Mouse (Mus musculus) embryonic facial prominence, embryonic 12.5 days (tissue): Measurements from ENCODE around the gene Gdf2. TPM values are rescaled to one million over a fixed set of nuclear protein-coding genes. Genes with fewer than 3 reads are reported as not detected.

Source experiments
- ATAC-seq: fragments of 200-750 bp; cut with Nextera tagmentation; 2 replicates; pipeline ENCODE4 v1.8.0; 2017; ENCODE audit not compliant: insufficient number of reproducible peaks, insufficient read depth, low FRiP score, low TSS enrichment
- H3K27ac ChIP-seq: fragments of 300-500 bp; sonication (generic); 2 replicates; pipeline ENCODE4 v1.5.1; 2016; ENCODE audit warnings: mild to moderate bottlenecking
- H3K27me3 ChIP-seq: fragments of 300-500 bp; sonication (generic); 2 replicates; pipeline ENCODE4 v1.6.1; 2016; ENCODE audit warnings: mild to moderate bottlenecking, moderate library complexity
- H3K36me3 ChIP-seq: fragments of 300-500 bp; sonication (generic); 2 replicates; pipeline ENCODE4 v1.6.1; 2016; ENCODE audit warnings: mild to moderate bottlenecking
- H3K4me1 ChIP-seq: fragments of 300-500 bp; sonication (generic); 2 replicates; pipeline ENCODE4 v1.6.1; 2016
- H3K4me2 ChIP-seq: fragments of 300-500 bp; sonication (generic); replicated peaks from 2 replicates; pipeline ENCODE4 v1.6.1; 2016; ENCODE audit warnings: mild to moderate bottlenecking, moderate library complexity
- H3K4me3 ChIP-seq: fragments of 300-500 bp; sonication (generic); 2 replicates; pipeline ENCODE4 v1.5.1; 2016; ENCODE audit warnings: mild to moderate bottlenecking
- H3K9ac ChIP-seq: fragments of 300-500 bp; sonication (generic); 2 replicates; pipeline ENCODE4 v1.6.1; 2016; ENCODE audit warnings: mild to moderate bottlenecking, moderate library complexity
- H3K9me3 ChIP-seq: fragments of 300-500 bp; sonication (generic); 2 replicates; pipeline ENCODE4 v1.6.1; 2016; ENCODE audit warnings: mild to moderate bottlenecking, moderate library complexity
- WGBS: fragments of 180-500 bp; shearing (Covaris S2); methylation state at CpG from one replicate; pipeline ENCODE4 v1.1.7; 2016; 5-methylcytosine and 5-hydroxymethylcytosine counted together
- polyA plus RNA-seq: library from polyadenylated mRNA; unstranded; fragments of >200 nt; fragmentation: Nextera tagmentation; extraction: Ambion mirVana; gene quantifications from 2 replicates; pipeline ENCODE4 v1.2.1, GENCODE M21; 2016

Gene Gdf2
- not detected in 2 replicates for polyA plus RNA-seq

DNA sequence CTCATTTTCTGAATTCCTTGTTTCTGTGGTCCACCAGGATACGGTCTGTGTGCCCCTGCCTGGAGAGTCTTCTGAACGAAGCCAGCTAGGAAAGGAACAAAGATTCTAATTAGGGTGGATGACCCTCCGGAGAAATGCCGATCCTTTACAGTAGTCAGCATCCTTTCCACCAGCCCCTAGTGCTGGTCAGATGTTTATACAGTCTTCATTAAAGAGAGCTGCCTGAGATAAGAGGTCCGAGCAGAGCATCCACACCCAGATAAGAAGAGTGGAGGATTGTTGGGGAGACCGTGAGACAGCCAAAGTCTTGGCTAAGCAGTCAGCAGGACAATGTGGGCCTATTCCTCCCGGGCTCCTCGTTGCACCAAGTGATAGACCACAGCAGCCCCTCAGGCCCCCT, at the start of gene Gdf2:
TSS of gene Gdf2 (plus strand) at position 301 of the 400 bp plus-strand sequence.
- H3K27me3 ChIP-seq = peaks cover 9% of the 10 kb centered on the region; the same call in 1 of the 2 replicates
- H3K4me1 ChIP-seq = no peaks in the 10 kb centered on the region
- WGBS = 75% methylated on average over 8 of the region's 8 CpGs
- no peak within 1 kb of the TSS for H3K9ac ChIP-seq
- H3K27ac ChIP-seq = no peak within 1 kb of the TSS
- no peak within 1 kb of the TSS for H3K4me3 ChIP-seq
- no peaks in the 10 kb centered on the region for H3K9me3 ChIP-seq
- no peak for ATAC-seq
- no peaks in the 10 kb centered on the region for H3K36me3 ChIP-seq
- H3K4me2 ChIP-seq = no peak within 1 kb of the TSS

DNA sequence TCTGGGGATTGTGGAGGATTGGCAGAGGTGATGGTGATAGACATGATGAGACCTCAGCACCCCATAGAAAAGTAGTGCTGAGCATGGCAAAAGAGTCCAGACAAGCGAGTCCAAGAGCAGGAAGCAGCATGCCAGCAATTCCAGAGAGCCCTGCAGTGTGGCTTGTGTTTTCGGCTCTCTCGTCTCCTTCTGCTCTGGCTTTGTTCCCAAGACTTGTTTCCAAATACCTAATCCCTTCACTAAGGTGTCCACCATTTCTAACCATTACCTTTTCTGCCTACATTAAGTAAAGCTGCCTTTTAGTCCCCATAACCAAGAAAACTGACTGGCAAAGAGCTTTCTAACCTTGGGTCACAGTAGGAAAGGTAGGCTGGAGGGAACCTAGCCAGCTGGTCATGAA, 49.3 kb upstream of the Gdf2 start:
- no peaks in the 10 kb centered on the region for H3K27me3 ChIP-seq
- no peak overlapping the region for H3K27ac ChIP-seq
- H3K4me2 ChIP-seq = no peak overlapping the region
- H3K36me3 ChIP-seq = no peaks in the 10 kb centered on the region
- ATAC-seq = no peak
- H3K9me3 ChIP-seq = no peaks in the 10 kb centered on the region
- WGBS = 87% methylated on average over 3 of the region's 3 CpGs
- H3K4me3 ChIP-seq = no peak overlapping the region
- no peak overlapping the region for H3K9ac ChIP-seq
- H3K4me1 ChIP-seq = peaks cover 2% of the 10 kb centered on the region

DNA sequence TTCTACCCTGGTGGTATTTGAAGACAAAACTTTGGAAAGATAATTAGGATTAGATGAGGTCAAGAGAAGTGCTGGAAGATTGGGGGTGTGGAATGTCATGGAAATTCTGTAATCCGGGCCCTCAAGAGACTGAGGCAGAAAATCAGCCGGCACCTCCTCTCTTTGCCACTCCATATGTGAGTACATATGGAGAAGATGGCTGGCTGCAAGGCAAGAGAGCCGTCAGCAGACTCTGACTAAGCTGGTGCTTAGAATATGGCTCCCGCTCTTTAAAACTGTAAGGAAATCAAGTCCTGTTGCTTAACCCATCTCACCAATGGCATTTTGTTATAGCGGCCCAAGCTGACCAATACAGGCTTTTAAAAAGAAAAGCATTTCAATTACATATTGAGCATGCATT, 45.1 kb upstream of the Gdf2 start:
- Histone ChIP-seq H3K27ac (no peak overlapping the region), H3K9ac (no peak overlapping the region), H3K27me3 (no peaks in the 10 kb centered on the region), H3K36me3 (no peaks in the 10 kb centered on the region), H3K4me3 (no peak overlapping the region), H3K9me3 (no peaks in the 10 kb centered on the region), H3K4me2 (no peak overlapping the region), H3K4me1 (peaks cover 14% of the 10 kb centered on the region)
- WGBS = 71% methylated on average over 5 of the region's 5 CpGs
- ATAC-seq = no peak

DNA sequence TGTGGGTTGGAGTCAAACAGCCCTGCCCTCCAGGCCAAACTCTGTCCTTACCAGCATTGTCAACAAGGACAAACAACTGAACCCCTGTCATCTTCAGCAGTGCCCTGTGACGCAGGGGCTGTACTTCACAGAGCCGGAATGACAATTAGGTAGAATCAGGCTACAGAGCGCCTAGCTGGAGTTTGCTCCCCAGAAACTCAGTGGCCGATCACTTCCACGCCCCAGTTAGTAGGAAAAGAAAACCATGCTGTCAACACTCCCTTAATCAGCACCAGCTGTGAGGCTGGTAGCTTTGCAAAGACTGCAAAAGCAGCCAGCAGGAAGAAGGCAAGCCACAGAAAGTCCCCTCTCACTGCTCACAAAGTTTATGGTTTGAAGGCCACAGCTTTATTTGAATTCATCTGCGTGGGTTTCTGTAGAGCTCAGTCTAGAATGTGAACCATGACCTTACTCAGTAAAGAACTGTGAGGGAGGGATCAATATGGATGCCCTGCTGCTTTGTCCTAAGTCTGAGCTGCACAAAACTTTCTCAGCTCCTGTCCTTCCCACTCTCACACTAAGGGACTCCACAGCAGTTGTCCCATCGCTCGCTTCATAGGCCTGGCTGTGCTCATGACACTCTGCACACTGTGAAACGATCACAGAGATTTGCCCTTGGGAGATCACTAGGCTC, 44.1 kb upstream of the Gdf2 start:
- no peaks in the 10 kb centered on the region for H3K9me3 ChIP-seq
- peaks cover 14% of the 10 kb centered on the region for H3K4me1 ChIP-seq
- WGBS = 19% methylated on average over 9 of the region's 9 CpGs
- H3K36me3 ChIP-seq = no peaks in the 10 kb centered on the region
- no peak overlapping the region; the same call in 1 of the 2 replicates for H3K4me2 ChIP-seq
- peak overlapping the region; percentile 83 for H3K27ac ChIP-seq
- ATAC-seq = 0 out of 2 replicates have a peak, but pooled peaks have one; percentile 74
- no peak overlapping the region for H3K9ac ChIP-seq
- no peak overlapping the region for H3K4me3 ChIP-seq
- no peaks in the 10 kb centered on the region for H3K27me3 ChIP-seq

DNA sequence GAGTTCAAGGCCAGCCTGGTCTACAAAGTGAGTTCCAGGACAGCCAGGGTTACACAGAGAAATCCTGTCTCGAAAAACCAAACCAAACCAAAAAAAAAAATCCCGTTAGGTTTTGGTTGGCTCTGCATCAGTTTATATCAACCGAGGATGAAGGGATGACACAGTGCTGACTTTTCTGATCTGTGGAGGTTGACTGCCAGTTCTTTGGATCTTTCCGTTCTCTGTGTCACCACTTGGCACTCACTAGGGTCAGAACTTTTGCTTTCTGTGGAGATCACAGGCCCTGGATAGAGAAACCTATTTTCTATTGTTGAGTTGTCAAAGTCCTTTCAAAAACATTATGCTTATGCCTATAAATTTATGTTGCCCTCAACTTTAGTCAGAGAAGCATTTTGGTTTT, 38.1 kb upstream of the Gdf2 start:
- no peaks in the 10 kb centered on the region for H3K36me3 ChIP-seq
- H3K27ac ChIP-seq = no peak overlapping the region
- H3K9me3 ChIP-seq = no peaks in the 10 kb centered on the region
- no peak overlapping the region for H3K4me2 ChIP-seq
- H3K27me3 ChIP-seq = no peaks in the 10 kb centered on the region
- WGBS = 87% methylated on average over 4 of the region's 4 CpGs
- no peak for ATAC-seq
- no peak overlapping the region for H3K4me3 ChIP-seq
- no peaks in the 10 kb centered on the region for H3K4me1 ChIP-seq
- no peak overlapping the region for H3K9ac ChIP-seq

- Histone ChIP-seq H3K4me1 (no peaks in the 10 kb centered on the region), H3K9ac (no peak overlapping the region), H3K27me3 (no peaks in the 10 kb centered on the region), H3K36me3 (no peaks in the 10 kb centered on the region), H3K27ac (no peak overlapping the region), H3K4me3 (no peak overlapping the region), H3K4me2 (no peak overlapping the region), H3K9me3 (no peaks in the 10 kb centered on the region)
- no peak for ATAC-seq
- WGBS = 91% methylated on average over 1 of the region's 1 CpGs
These were observed 37.6 kb upstream of the Gdf2 start for GRCm38 (mm10) chr14:33903199-33903598.

DNA sequence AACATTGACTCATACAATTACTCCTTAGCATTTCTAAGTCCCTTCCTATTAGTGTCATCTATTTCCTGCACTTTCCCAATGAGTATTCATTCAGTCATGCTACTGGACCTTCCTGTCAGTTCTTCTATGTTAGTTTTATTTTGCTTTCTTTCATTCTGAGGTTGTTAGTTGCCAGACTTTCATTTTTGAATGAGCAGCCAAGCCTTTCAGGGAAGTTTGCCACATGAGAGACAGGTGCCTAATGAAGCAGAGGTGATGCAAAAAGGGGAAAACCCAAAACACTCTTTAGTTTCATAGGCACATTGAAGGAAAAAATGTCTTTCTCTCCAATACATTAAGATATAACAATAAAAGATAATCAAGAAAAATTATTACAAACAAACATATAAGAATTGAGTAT, 36.0 kb upstream of the Gdf2 start:
- no peaks in the 10 kb centered on the region for H3K4me1 ChIP-seq
- no peak overlapping the region for H3K4me3 ChIP-seq
- no peaks in the 10 kb centered on the region for H3K36me3 ChIP-seq
- no peak overlapping the region for H3K9ac ChIP-seq
- H3K27me3 ChIP-seq = no peaks in the 10 kb centered on the region
- no peak overlapping the region for H3K4me2 ChIP-seq
- no peak for ATAC-seq
- no peaks in the 10 kb centered on the region for H3K9me3 ChIP-seq
- no peak overlapping the region for H3K27ac ChIP-seq

- Histone ChIP-seq H3K27ac (no peak overlapping the region), H3K9me3 (no peaks in the 10 kb centered on the region), H3K4me1 (peaks cover 5% of the 10 kb centered on the region; the same call in 1 of the 2 replicates), H3K36me3 (no peaks in the 10 kb centered on the region), H3K4me3 (no peak overlapping the region), H3K9ac (no peak overlapping the region), H3K4me2 (no peak overlapping the region), H3K27me3 (peaks cover 18% of the 10 kb centered on the region)
- WGBS = 22% methylated on average over 3 of the region's 3 CpGs
- ATAC-seq = no peak
These were observed 27.1 kb upstream of the Gdf2 start for GRCm38 (mm10) chr14:33913727-33914126.

DNA sequence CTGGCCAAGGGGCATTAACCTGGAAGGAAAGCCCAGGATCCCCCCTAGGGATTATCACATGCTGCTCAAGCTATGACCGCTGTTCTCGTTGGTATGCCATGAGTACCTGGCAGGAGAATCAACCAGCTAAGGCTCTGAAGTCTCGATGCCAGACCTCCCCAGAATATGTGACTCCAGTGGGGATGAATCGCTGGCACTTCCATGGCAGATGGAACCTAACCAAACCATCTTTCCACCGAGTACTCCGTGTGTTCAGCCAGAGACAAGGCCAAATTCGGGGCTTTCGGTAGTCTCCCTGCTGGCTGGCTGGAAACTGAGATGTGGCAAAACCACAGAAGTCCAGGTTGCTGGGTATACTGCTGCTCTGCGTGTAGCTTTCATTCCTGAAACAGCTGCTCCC, 26.6 kb upstream of the Gdf2 start:
- no peak overlapping the region for H3K9ac ChIP-seq
- peaks cover 21% of the 10 kb centered on the region for H3K27me3 ChIP-seq
- H3K27ac ChIP-seq = no peak overlapping the region
- no peak for ATAC-seq
- H3K4me1 ChIP-seq = peaks cover 8% of the 10 kb centered on the region; the same call in 1 of the 2 replicates
- no peaks in the 10 kb centered on the region for H3K9me3 ChIP-seq
- no peaks in the 10 kb centered on the region for H3K36me3 ChIP-seq
- no peak overlapping the region for H3K4me2 ChIP-seq
- 88% methylated on average over 9 of the region's 9 CpGs for WGBS
- H3K4me3 ChIP-seq = no peak overlapping the region

GRCm38 (mm10) chr14:33920727-33921559, 19.9 kb upstream of the Gdf2 start:
- 18% methylated on average over 14 of the region's 14 CpGs for whole genome bisulfite sequencing
- Histone ChIP-seq H3K9ac (no peak overlapping the region), H3K4me3 (no peak overlapping the region), H3K4me2 (no peak overlapping the region), H3K9me3 (no peaks in the 10 kb centered on the region), H3K27me3 (peaks cover 72% of the 10 kb centered on the region), H3K36me3 (no peaks in the 10 kb centered on the region), H3K27ac (no peak overlapping the region), H3K4me1 (peaks cover 19% of the 10 kb centered on the region; the same call in 1 of the 2 replicates)
- no peak for ATAC-seq

DNA sequence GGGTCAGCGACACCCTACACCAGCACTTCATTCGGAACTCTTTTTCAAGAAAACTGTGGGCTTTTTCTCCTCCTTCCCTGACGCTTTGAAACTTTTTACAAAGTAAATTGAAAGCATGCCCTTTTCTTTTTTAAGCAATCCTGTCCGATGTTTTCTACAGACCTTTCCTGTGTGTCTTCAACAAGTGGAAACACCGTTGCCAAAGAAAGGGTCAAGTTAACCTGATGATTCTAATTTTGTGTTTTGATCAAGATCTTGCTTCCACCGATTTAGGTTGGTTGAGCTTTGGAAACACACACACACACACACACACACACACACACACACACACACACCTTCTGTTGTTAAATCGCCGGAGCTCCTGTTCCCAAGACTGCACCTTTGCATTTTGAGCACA, 18.1 kb upstream of the Gdf2 start:
- Histone ChIP-seq H3K27ac (no peak overlapping the region; the same call in 1 of the 2 replicates), H3K4me2 (peak overlapping the region; percentile 99), H3K4me1 (peaks cover 19% of the 10 kb centered on the region; the same call in 1 of the 2 replicates), H3K27me3 (peaks cover 84% of the 10 kb centered on the region), H3K36me3 (no peaks in the 10 kb centered on the region), H3K4me3 (peak overlapping the region; percentile 62), H3K9me3 (no peaks in the 10 kb centered on the region), H3K9ac (no peak overlapping the region)
- 7% methylated on average over 8 of the region's 8 CpGs for WGBS
- ATAC-seq = no peak
